Mouse (Mus musculus): ENCODE results near the gene Scd4. TPM values are rescaled to one million over a fixed set of nuclear protein-coding genes. Genes with fewer than 3 reads are reported as not detected.
A peak's percentile ranks its signal among the peaks of the same experiment; 100 is the strongest.
"Not testable (repeated sequence)": the region's sequence is repeated elsewhere in the genome, so short reads cannot be mapped to it uniquely, and the experiment has no call there.

The Scd4 gene
- total RNA-seq, 4 experiments from 2014 or later = 2.6 to 5.1 (median 3.1) TPM

- no peak for DNase-seq (ENCODE audit: low spot score)
These were observed 16.1 kb upstream of the Scd4 start for GRCm38 (mm10) chr19:44316752-44317315.

- no peak for DNase-seq (ENCODE audit: low spot score)
These were observed 15.5 kb upstream of the Scd4 start for GRCm38 (mm10) chr19:44317391-44317790.

GRCm38 (mm10) chr19:44318545-44318944, 14.3 kb upstream of the Scd4 start:
- no peak for DNase-seq (ENCODE audit: low spot score)

GRCm38 (mm10) chr19:44320316-44320715, 12.6 kb upstream of the Scd4 start:
- no peak for DNase-seq (ENCODE audit: low spot score)

GRCm38 (mm10) chr19:44321201-44321600, 11.7 kb upstream of the Scd4 start:
- no peak for DNase-seq (ENCODE audit: low spot score)

- no peak for DNase-seq (ENCODE audit: low spot score)
These were observed 11.3 kb upstream of the Scd4 start for GRCm38 (mm10) chr19:44321631-44322030.

- no peak for DNase-seq (ENCODE audit: low spot score)
These were observed 3.3 kb upstream of the Scd4 start for GRCm38 (mm10) chr19:44329566-44329965.

- not testable (repeated sequence) for DNase-seq (ENCODE audit: low spot score)
These were observed 1.8 kb upstream of the Scd4 start for GRCm38 (mm10) chr19:44331128-44331527.

- peak; percentile 13 for DNase-seq (ENCODE audit: low spot score)
These were observed 981 bp upstream of the Scd4 start for GRCm38 (mm10) chr19:44331911-44332310.

- no peak for DNase-seq (ENCODE audit: low spot score)
These were observed 566 bp upstream of the Scd4 start for GRCm38 (mm10) chr19:44332326-44332725.

- no peak for DNase-seq (ENCODE audit: low spot score)
These were observed 1.1 kb downstream of the Scd4 start for GRCm38 (mm10) chr19:44333991-44334390.

GRCm38 (mm10) chr19:44335876-44336662, 3.2 kb downstream of the Scd4 start:
- DNase-seq (ENCODE audit: low spot score) = no peak

GRCm38 (mm10) chr19:44349689-44350088, 16.8 kb downstream of the Scd4 start:
- DNase-seq (ENCODE audit: low spot score) = no peak

- no peak for DNase-seq (ENCODE audit: low spot score)
These were observed 18.9 kb downstream of the Scd4 start for GRCm38 (mm10) chr19:44351756-44352155.

- no peak for DNase-seq (ENCODE audit: low spot score)
These were observed 25.8 kb downstream of the Scd4 start for GRCm38 (mm10) chr19:44358700-44359099.

- DNase-seq (ENCODE audit: low spot score) = peak; percentile 31
These were observed 30.6 kb downstream of the Scd4 start for GRCm38 (mm10) chr19:44363529-44363928.

GRCm38 (mm10) chr19:44364029-44364428, 31.1 kb downstream of the Scd4 start:
- DNase-seq (ENCODE audit: low spot score) = no peak

- no peak for DNase-seq (ENCODE audit: low spot score)
These were observed 32.8 kb downstream of the Scd4 start for GRCm38 (mm10) chr19:44365733-44366132.

- not testable (repeated sequence) for DNase-seq (ENCODE audit: low spot score)
These were observed 34.2 kb downstream of the Scd4 start for GRCm38 (mm10) chr19:44367076-44367475.

- no peak for DNase-seq (ENCODE audit: low spot score)
These were observed 36.5 kb downstream of the Scd4 start for GRCm38 (mm10) chr19:44369371-44369770.

GRCm38 (mm10) chr19:44370231-44370630, 37.3 kb downstream of the Scd4 start:
- DNase-seq (ENCODE audit: low spot score) = no peak

GRCm38 (mm10) chr19:44372969-44373368, 40.1 kb downstream of the Scd4 start:
- peak; percentile 90 for DNase-seq (ENCODE audit: low spot score)

- no peak for DNase-seq (ENCODE audit: low spot score)
These were observed 43.6 kb downstream of the Scd4 start for GRCm38 (mm10) chr19:44376511-44376951.

Data from heart, adult 8-10 months (tissue).